Mouse (Mus musculus): ENCODE data around the gene Hdac10.
A peak's percentile ranks its signal among the peaks of the same experiment; 100 is the strongest.

Gene Hdac10

DNA sequence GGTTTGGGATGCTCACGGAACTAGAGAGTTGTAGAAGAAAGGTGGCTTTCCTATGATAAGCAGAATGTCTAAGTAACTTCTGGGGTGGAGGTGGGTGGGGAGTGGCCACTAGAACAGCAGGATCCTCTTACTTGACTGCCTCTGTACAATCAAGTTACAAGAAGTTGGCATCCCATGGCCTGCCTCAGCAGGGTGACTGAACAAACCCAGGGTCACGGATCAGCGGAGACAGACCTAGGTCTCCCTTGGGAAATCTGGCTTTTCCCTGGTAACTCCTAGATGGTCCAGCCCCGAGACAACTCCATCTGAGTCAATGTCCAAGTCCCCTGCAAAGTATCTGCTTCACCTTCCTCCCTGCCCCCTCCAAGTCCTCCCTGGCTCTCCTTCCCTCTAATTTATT, 19.4 kb upstream of the Hdac10 start:
- DNase-seq, result no peak

DNA sequence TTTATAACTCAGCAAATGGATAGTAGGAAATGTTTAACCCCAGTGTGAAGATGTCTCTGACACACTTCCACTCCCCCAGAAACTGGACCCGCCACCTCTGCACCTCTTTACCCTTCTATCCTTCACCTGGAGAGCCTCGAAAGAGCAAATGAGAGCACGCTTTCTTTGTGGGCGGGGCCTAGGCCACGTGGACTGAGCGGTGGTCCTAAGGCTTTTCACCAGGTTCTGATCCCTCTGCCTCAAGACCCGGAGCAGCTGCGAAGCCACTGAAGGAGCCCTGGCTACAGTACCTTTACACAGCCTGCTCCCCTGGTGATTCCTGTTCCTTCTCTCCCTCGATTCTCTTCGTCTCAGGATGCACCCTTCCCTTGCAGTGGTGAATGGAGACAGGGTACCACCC, 19.0 kb upstream of the Hdac10 start:
- DNase-seq, result no peak

DNA sequence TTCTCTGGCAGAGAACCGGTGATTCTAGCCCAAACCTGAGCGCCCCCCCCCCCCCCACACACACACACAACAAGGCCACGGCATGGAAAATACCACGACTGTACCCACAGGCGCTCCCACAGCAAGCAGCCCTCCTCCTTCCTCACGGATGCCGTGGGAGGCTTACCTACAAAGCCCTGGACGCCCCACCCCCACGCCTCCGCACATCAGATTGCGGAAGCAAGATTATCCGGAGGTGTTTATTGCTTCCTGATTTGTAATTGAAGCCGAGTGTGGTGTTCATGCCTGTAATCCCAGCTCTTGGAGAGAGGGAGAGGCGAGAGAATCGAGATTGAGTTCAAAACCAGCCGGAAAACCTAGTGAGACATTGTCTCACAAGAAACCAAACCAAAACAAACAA, 18.5 kb upstream of the Hdac10 start:
- peak; percentile 55 to 75 for DNase-seq

DNA sequence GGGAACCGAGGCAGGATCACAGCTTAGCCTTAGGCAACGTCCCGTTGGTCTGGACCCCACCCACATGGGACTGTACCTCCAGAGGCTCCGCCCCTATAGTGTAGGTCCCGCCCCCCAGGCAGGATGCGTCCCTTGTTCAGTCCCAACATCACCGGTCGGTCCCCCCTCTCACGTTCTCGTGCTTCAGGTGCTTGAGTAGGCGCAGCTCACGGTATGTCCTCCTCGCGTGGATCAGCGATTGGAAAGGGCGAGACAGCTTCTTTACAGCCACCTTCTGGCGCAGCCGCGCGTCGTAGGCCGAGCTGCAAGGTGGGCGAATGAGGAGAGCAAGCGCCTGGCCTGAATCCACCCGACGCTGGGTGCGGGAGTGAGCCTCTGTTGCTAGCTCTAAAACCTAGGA, 18.0 kb upstream of the Hdac10 start:
- peak; percentile 52 to 62 for DNase-seq

DNA sequence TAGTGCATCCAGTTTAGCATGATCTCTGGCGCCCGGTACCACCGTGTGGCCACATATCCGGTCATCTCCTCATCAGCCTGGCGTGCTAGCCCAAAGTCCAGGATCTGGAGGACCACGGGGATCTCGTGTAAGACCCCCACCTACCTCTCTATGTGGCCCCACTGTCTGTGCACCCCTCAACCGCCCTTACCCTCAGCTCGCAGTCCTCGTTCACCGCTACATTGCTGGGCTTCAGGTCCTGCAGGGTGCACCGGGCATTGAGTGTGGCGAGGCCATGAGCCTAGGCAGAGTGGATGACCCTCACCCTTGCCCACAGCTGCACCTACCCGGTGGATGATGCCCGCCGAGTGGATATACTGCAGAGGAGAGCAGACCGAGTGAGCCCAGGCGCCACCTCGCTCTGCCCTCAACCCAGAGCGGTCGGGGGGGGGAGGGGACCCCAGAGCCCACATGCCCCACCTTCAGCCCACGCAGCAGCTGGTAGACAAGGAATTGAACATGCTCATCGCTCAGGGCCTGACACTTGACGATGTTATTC, 17.4 kb upstream of the Hdac10 start:
- DNase-seq, result no peak

DNA sequence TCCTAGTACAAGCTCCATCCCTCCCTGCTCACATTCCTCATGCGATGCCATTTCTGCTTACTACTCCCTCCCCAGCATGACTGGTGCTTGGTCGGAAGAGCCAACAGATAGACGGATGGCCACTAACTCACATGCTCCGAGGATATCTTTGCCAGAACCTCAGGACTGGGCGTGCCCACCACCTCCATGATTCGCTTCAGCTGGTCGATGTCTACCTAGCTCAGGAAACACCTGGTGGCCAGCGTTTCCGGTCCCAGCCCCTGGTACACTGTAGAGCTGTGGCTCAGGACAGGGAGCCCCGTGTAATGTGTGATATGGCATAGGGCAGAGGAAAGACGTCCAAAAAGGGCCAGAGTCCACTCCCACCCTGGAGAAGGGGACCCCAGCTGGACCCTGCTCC, 16.5 kb upstream of the Hdac10 start:
- DNase-seq, result no peak

DNA sequence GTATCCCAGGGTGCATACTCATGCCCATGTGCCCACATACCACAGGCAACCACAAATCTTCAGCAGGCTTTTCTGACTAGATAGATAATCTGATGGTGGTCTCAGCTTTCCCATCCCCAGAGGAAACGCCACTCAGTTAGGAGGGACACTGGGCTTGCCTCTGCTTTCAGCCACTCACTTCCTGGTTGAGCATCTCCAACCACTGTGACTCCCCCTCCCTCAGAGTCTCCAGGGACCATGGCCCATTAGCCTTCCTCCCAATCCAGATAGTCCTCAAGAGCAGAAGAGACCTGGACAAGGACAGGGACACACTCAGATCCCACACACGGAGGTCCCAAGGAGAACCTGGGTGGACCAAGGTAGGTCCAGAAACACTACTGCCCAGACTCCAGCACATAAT, 14.6 kb upstream of the Hdac10 start:
- no peak for DNase-seq

DNA sequence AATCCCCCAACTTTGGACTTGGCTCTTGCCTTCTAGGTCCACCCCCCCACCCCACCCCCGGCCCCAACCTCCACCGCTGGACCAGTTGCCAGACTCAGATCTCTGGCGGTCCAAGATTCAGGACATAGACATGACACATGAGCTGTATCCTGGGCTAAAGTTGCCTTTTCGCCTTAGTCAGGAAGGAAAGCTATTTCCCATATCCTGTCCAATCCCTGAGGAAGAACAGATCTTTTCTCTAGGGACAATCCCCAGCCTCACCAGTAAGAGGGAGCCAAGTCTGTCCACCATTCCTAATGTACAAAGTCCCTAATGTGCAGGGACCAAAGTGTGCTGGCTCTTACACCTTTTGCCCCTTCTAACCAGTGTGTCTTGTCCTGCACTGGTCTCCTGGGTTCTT, 13.4 kb upstream of the Hdac10 start:
- no peak for DNase-seq

DNA sequence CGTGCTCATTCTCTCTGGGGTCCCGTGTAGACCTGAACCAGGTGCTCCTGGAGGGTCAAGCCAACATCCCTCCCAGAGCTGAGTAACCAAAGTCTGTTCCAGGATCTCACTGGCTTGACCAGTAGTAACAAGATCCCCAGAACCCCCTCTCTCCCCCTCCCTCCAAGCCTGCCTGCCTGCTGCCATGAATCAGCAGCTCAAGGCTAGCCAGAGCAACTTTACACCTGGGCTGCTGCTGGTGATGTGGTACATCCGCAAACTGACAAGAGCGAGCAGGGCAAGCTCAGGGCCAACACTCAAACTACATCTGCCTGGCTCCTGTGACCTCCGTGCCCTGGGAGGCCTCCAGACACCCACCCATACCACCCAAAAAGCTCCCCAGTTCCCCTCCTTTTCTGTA, 12.9 kb upstream of the Hdac10 start:
- DNase-seq, result no peak

DNA sequence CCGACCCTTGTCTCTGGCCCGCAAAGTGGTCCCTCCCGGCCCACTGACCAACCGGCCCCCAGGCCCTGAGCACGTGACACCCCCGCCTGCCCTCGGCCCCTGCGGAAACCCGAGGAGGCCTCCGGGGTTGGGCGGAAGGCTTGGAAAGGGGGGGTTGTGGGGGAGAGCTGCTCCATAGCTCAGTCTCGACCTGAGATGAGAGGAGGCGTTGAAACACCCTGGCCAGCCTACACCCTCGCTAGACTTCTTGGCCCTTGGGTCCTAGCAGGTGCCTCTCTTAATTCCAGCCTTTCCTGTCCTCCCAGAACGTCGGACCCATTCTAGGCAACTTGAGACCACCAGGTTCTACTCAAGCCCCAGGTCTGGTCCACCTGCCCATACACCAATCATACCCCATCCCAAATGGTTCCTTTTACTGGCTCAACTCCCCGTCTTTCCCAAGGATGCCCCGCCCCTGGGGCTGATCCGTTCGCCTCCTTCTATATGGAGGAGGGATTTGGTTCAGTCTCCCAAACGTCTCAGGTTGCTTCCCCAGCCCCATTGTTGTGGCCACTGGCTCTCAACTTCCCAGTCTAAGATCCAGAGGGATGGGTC, 12.3 kb upstream of the Hdac10 start, which contains the start of gene Mapk12:
Mapk12 (minus strand) TSS at position 45 of the 594 bp plus-strand sequence.
- DNase-seq, result no peak

DNA sequence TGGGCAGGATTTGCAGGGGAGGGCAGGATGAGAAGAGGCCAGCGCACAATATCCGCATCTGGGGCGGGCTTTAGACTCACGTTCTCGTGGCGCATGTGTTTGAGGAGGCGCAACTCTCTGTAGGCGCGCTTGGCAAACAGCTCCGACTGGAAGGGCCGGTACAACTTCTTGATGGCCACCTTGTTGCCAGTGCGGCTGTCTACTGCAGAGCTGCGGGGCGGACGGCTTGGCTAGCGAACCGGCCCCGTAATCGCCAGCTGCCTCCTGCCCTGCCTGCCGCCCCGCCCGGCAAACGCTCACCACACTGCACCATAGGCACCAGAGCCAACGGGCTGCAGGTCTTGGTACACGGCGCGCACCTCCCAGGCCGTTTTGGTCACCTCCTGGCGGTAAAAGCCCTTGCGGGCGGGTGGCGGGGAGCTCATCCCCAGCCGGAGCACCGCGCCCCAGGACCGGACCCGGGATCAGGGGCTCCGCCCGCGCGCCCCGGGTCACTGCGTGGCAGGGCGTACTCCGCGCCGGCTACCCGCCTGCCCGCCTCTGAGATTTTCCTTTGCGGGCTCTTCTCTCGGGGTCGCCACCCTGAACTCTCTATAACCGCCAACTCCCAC, 11.7 kb upstream of the Hdac10 start:
- DNase-seq, result no peak

DNA sequence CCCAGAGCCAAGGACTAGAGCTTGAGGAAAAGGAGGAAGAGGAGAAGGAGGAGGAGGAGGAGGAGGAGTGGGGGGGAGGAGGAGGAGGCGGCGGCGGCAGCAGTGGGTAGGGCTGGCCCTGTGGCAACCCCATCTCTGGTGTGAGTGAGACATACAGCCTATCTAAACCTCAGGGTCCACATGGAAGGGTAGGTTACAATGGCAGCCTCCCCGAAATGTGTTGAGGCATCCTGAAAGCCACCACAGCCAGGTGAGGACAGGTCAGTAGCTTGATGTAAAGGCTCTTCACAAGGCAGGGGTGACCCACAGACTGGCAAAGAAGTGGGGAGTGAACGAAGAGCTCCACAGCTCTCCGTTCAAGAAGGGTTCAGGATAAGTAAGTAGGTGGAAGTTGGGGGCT, 10.0 kb upstream of the Hdac10 start:
- DNase-seq, result no peak

DNA sequence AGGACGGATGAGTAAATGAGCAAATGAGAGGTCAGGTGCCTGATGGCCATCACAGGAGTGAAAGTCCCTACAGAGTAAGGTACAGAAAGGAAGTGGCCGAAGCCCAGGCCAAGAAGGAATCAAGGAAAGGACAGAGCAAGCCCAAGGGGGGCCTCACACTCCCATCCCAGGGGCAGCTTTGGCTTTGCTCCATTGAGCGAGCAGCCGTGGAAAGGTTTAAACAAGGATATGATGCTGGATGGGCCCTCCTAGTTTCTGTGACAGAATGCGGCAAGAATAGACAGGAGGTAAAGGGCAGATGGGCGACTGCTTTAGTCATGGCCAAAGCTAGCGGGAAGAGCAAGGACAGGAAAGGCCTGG, 9.5 kb upstream of the Hdac10 start:
- no peak for DNase-seq

DNA sequence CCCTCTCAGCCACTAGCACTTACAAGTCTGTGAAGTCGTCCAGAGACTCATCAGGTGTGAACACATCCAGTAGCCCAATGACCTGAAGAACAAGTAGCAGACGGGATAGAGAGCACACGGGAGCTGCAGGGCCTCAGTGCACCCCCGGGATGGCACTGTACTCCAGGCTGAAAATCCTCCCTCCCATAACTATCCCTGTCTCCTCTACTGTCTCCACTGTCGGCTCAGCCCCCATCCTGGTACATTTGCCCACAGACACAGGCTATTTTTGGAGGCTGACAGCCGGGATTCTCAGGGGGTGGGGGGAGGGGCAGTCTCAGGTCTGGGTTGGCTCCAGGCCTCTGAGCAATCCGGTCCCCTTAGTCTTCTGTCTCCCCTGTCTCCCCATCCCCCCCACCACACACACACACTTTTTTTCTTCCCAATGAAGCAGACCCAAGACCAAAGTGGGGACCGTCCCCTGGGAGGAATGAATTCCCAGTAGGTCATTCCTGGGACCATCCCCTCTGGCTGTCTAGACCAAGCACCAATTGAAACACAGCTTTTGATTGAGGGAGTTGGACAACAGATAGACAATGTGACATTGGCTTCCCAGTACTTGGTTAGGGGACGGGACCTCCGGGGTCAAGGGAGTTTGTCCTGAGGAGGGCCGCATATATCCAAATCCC, 9.0 kb upstream of the Hdac10 start:
- no peak for DNase-seq

DNA sequence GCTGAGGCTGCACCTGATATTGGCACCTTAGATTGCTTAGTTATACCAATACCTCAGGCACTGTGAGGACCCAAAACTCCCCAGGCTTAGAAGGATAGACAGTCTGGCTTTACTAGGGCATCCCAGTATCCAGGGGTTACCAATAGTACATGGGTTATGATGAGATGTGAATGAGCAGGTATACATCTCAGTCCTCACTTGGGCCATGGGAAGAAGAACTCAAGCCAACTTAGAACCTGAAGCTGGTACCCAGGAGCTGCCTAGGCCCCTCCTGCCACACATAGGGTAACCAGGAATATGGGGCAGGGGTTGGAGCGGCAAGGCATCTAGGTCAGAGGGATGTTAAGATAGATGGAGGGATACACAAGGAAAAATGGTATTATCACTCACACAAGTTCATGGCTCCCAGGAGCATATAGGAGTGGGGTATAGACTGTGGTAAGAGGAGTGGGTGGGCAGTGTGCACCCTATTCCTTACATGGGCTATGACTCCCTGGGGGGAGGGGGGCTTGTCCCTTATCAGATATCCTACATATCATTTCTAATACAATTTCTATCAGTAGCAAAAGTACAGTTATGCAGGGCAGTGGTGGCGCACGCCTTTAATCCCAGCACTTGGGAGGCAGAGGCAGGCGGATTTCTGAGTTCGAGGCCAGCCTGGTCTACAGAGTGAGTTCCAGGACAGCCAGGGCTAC, 8.1 kb upstream of the Hdac10 start:
- no peak for DNase-seq

DNA sequence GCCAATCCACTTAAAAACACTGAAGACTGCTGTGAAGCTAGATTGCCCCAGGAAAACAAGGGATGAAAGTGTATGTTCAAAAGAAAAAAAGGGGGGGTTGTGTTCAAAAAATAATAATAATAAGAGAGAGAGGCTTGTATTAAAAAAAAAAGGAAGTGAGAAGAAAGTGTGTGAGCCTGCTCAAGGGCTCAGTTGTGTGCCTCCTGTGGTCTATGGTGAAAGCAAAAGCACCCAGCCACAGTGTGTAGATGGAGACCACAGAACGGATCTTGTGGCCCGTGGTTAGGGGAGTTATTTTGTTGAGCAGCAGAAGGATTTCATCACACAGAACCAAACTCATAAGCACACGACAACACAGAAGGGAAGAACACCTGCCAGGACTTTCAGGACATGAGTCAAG, 2.8 kb upstream of the Hdac10 start:
- peak in 1 of 2 experiments; percentile 50 for DNase-seq

DNA sequence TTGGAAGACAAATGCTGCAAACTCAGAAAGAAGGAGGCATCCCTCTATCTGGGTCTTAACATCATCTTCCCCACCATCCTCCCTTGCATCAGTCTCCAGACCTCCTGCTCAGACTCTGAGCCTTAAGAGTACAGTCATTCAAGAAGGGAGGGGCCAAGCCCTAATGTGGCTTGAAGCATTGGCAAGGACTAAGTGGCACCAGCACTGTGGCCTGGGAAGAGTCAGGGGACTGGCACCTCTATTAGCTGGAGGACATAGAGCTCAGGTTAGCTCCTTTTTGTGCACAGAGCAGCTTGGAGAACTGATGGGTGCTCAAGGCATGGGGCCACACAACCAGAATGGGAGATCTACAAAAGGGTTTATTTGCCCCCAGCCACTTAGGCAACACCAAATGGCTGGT, 1.7 kb upstream of the Hdac10 start:
- no peak for DNase-seq

DNA sequence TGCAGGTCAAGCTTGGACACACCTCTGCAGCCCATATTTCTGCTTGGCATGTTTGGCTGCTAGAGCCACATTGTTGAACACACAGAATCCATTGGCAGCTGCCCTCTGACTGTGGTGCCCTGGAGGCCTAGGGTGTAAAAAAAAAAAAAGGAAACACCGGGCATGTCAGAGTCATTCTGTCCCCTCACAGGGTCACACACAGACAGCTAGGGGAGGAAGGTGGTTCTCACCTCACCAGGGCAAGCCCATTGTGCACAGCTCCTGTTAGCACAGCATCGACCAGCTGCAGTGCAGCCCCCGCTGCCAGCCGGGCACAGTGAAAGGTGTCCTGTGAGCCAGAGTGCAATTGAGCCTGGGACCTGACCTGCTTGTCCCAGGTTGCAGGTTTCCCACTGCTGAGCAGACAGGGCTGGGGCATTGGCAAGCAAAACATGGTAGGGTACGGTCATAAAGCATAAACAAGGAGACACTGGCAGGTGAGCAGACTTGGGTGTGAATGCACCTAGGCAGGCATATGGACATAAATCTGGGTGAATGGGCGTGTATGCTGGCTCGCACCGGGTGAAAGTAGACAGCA, 1.0 kb downstream of the Hdac10 start:
- DNase-seq, result no peak

DNA sequence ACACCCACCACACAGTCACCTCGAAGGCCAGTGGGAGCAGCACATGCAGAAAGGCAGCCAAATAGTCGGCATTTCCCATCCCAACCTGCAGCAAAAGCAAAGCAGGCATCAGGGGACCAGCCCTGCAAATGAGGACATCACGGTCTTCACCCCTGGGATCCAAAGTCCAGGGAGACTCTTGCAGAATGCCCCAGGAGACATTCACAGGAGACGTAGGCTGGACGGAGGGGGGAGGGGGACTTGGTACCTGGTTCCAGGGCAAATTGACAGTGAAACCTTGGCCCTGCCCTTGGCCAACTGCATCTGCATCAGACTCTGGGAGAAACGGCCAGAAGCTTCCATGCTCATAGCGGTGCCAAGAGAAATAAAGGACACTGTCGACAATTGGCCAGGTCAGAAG, 1.9 kb downstream of the Hdac10 start:
- DNase-seq, result no peak

DNA sequence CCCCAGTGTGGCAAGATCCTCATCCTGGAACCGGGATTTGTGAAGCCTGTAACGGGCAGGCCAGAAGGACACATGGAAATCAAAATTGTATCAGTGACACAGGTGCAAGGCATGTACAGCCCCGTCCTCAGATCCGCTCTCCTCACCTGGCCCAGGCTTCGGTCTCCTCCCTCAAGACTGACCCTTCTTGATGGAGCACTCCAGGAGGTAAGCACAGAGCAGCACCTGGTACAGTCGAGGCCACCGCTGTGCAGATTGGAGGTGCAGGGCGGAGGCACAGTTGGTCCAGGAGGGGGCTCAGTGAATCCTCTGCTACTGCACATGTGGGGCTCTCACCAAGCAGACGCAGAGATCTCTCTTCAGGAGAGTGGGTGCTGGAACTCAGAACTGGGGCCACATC, 3.1 kb downstream of the Hdac10 start:
- no peak for DNase-seq

DNA sequence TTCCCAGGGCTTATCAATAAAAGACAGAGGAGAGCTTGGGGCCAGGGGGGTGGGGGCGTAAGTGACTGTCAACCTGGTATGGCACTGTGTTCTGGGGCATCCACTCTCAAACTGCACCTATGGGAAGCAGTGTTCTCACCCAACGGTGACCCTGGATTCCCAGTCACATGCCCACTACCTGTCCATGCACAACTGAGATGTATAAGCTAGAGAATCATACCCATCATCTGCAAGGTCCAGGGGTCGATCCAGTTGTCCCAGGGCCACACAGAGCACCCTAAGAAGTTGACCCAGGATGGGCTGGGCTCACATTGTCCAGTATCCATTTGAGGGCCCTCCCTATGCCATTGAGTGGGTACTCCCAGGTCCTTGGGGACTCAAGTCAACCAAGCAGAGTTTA, 4.2 kb downstream of the Hdac10 start:
- no peak for DNase-seq

DNA sequence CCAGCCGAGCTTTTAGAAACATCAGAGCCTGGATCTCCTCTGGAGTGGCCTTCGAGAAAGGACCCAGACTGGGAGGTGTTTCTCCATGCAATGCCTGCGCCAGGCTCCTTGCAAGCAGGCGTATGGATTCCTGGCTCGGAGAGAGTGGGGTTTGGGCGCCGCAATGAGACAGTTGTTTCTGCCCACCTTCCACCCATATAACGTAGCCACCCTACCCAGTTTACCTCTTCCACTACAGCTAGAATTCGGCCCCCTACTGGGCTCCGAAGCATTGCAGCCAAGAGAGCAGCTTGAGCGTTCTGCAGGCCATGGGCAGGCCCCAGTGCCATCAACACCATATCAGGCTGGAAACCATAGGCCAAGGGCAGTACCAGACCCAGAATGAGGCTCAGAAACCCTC, 4.9 kb downstream of the Hdac10 start:
- no peak for DNase-seq

DNA sequence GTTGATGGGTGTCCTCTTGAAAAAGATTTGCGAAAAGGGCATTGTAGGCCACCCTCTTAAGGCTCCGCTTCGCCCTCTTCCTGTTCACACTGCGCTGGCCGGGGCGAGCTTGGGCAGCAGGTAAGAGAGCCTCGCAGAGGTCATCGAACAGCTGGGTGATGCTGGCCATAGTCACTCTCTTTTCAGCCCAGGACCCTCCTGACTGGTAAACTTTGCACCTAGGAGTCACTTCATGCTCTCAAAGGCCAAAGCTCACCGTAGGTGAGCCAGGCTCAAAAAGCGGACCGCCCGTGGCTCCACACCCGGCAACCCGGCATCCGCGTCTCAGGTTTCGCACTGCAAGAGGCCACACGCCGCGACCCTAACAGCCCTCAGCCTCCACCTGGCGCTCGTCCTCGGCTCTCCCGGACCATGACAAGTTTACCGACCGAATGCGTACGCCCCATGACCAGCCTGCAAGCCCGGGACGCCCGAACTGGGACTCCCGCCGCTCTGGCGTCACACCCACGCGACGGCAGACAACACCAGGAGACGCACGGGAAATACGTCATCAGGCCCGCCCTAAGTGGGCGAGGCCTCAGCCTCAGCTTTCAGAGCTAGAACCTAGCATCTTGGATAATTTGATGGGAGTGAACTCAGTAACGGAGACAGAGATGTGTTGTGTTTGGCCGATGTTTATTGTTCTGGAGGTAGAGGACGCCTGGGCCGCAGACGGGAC, 5.7 kb downstream of the Hdac10 start, which contains the start of gene Tubgcp6:
Tubgcp6 (minus strand) TSS at position 464 of the 718 bp plus-strand sequence.
- DNase-seq, result peak; percentile 77 to 88
